Mouse (Mus musculus) forelimb bud, embryonic 11.5 days (tissue): Measurements from ENCODE around the gene Bex3.

Source experiments
- DNase-seq: peaks from one replicate; pipeline ENCODE4 v3.0.0-alpha.2; 2012; ENCODE audit warnings: low read depth, low spot score

Bex3 gene

GRCm38 (mm10) chrX:136313303-136313702 is 43.2 kb downstream of the Bex3 start:
- DNase-seq = peak; percentile 49

DNA sequence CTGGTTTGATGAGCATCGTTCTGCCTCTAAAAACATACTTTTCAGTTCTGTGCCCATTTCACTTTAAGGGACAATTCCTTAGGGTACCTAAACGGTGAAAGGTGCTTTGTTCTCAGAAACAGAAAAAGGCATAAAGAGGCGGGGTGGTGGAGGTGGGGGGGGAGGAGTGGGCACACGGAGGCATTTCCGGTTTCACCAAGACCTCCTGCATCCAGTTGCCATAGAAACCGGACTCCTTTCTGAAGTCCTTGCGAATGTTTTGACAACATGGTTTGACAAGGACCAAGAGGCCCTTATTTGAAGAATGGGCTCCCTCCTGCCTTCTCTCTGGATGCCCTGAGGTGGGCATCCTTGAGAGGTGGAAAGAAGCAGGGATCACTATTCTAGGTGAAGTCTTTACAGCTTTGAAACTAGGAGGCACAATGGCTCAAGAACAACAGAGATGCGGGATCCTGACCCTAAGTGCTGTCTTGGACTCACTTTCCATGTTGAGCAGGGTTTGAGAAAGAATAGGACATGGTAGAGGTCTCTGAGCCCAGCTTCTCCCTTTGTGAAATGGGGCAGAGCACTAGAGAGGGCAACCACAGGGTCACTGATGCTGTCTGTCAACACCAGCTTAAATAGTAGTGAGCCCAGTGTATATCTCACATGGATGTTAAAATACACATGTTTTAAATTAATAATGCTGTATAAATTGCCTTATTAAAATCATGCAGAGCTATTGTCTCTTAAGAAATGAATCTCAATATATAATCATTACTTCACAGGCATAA is 43.9 kb downstream of the Bex3 start:
- peak; percentile 75 for DNase-seq

GRCm38 (mm10) chrX:136319953-136320352 is 49.9 kb downstream of the Bex3 start:
- no peak for DNase-seq
